Mouse (Mus musculus): ENCODE data around the gene Elmod3. TPM values are rescaled to one million over a fixed set of nuclear protein-coding genes. Genes with fewer than 3 reads are reported as not detected.
A peak's percentile ranks its signal among the peaks of the same experiment; 100 is the strongest.

The Elmod3 gene
- polyA plus RNA-seq, 1 experiment: 8.1 TPM

DNA sequence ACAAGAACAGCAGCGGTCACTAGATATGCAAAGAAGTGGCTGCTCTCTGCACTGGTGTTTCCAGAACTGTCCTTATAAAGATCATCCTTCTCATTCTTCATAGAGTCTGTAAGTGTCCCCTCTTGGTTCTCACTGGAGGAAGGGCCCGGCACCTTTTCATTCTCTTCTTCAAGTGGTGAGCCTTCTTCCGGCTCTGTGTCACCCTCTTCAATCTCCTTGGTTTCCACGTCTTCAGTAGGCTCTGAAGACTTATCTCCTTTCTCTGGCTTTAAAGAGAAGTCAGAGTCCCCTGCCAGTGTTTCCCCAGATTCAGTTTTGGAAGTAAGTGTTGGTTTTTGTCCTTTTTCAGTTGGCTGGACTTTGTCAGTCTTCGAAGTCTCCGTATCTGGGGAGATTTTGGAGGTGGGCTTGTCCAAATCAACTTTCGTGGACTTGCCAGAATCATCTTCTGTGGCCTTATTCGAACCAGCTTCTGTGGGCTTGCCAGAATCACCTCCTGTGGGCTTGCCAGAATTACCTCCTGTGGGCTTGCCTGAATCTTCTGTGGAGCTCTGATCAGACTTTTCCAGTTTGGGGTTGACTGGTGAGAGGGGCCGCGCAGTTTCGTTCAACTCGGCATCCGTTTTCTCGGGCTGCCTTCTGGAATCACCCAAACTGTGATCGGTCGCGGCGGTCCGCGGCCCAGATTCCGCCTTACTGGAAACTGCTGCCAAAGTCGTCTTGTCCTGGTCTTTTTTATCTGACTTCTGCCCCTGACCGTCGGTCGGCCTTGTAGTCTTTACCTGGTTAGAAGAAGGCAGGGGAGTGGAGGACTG lies 17.6 kb upstream of the Elmod3 start:
- TF ChIP-seq CTCF (IDR thresholded peaks at IDR 0.05; ENCODE audit: borderline replicate concordance, insufficient read depth, low read length) (no peak), POLR2A (IDR thresholded peaks at IDR 0.05; ENCODE audit: low read depth, low read length) (no peak)
- Histone ChIP-seq H3K4me1 (ENCODE audit: control insufficient read depth, insufficient read depth, low read length) (no peaks in the 10 kb centered on the region), H3K27ac (ENCODE audit: insufficient read depth, low read length) (no peak overlapping the region), H3K4me3 (ENCODE audit: insufficient read depth, low read length) (peak overlapping the region; percentile 96)

DNA sequence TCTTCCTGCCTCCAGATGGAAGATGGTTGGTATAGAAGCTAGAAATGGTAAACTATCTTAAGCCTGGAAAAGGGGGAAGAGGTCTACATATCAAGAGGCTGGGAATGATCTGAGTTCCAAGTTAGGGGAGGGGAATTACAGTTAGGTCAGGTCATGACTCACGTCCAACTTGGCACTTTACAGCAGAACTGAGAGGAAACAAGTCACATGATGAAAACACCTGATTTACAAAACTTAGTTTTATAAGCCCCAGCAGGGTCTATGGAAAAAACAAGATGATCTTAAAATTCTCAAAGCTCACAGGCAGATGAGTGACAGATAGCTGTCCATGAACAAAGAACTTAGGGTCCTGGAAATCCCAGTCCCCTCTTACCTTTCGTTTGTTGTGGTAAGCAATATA lies 16.9 kb upstream of the Elmod3 start:
- TF ChIP-seq CTCF (IDR thresholded peaks at IDR 0.05; ENCODE audit: borderline replicate concordance, insufficient read depth, low read length): no peak
- no peak for TF ChIP-seq POLR2A (IDR thresholded peaks at IDR 0.05; ENCODE audit: low read depth, low read length)
- Histone ChIP-seq H3K4me3 (ENCODE audit: insufficient read depth, low read length) (peak overlapping the region; percentile 96), H3K27ac (ENCODE audit: insufficient read depth, low read length) (no peak overlapping the region), H3K4me1 (ENCODE audit: control insufficient read depth, insufficient read depth, low read length) (peaks cover 4% of the 10 kb centered on the region; the same call in 1 of the 2 replicates)

DNA sequence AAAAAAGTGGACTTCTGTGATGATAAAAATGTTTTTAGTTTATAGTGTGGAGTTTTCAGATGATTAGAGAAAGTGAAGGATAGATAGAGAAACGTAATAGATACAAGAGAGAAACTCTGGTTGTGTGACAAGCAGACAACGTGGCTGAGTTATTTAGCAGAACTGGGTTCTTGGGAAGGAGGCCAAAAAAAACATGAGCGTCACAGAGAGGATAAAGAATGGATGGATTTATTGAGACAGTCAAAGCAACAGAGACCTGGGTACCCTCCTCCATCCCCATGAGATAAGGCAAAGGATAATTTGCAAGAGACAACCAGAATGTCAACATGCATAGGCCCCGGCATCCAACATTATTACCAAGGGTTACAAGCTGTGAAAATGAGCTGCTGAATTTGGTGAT lies 12.0 kb upstream of the Elmod3 start:
- Histone ChIP-seq H3K4me1 (ENCODE audit: control insufficient read depth, insufficient read depth, low read length) (peaks cover 4% of the 10 kb centered on the region; the same call in 1 of the 2 replicates), H3K4me3 (ENCODE audit: insufficient read depth, low read length) (no peak overlapping the region), H3K27ac (ENCODE audit: insufficient read depth, low read length) (no peak overlapping the region)
- TF ChIP-seq CTCF (IDR thresholded peaks at IDR 0.05; ENCODE audit: borderline replicate concordance, insufficient read depth, low read length) (no peak), POLR2A (IDR thresholded peaks at IDR 0.05; ENCODE audit: low read depth, low read length) (no peak)

DNA sequence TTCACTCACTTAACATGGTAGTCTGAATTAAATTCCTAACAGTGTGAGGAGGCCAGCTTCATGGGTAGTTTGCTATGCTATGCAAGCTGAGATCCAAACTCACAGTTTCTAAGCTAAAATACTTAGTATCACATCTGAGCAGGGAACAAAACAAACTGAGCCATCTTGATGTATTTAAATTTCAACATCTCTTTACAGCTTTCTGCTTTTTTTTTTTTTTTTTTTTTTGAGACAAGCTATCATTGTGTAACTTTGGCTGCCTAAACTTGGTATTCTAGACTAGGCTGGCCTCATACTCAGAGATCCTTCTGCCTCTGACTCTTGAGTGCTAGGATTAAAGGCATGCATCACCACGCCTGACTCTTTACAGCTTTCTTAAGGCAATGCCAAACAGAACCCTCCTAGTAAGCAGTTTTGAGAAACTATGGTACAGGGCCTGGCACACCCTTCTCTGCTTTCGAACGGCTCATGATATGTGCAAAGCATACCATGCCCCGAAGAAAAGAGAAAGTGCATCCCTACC lies 10.5 kb upstream of the Elmod3 start:
- Histone ChIP-seq H3K27ac (ENCODE audit: insufficient read depth, low read length) (no peak overlapping the region), H3K4me1 (ENCODE audit: control insufficient read depth, insufficient read depth, low read length) (peaks cover 4% of the 10 kb centered on the region; the same call in 1 of the 2 replicates), H3K4me3 (ENCODE audit: insufficient read depth, low read length) (no peak overlapping the region)
- TF ChIP-seq CTCF (IDR thresholded peaks at IDR 0.05; ENCODE audit: borderline replicate concordance, insufficient read depth, low read length) (no peak), POLR2A (IDR thresholded peaks at IDR 0.05; ENCODE audit: low read depth, low read length) (no peak)

DNA sequence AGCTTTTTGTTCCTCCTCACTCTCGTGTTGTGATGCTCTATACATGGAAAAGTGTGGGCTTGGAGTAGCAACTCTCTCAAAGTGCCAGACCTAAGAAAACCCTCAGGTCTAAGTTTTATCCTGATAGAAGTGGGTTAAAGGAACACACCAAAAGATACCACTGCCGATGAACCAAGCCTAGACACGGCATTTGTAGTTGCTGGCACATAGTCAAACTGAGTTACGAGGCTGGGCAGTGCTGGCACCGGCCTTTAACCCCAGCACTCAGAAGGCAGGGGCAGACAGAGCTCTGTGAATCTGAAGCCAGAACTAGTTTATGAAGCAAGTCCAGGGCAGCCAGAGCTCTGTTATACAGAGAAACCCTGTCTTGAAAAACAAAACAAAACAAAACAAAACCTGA lies 9.5 kb upstream of the Elmod3 start:
- H3K27ac ChIP-seq (ENCODE audit: insufficient read depth, low read length): no peak overlapping the region
- H3K4me1 ChIP-seq (ENCODE audit: control insufficient read depth, insufficient read depth, low read length): peaks cover 4% of the 10 kb centered on the region; the same call in 1 of the 2 replicates
- TF ChIP-seq POLR2A (IDR thresholded peaks at IDR 0.05; ENCODE audit: low read depth, low read length) (no peak), CTCF (IDR thresholded peaks at IDR 0.05; ENCODE audit: borderline replicate concordance, insufficient read depth, low read length) (no peak)
- no peak overlapping the region for H3K4me3 ChIP-seq (ENCODE audit: insufficient read depth, low read length)

DNA sequence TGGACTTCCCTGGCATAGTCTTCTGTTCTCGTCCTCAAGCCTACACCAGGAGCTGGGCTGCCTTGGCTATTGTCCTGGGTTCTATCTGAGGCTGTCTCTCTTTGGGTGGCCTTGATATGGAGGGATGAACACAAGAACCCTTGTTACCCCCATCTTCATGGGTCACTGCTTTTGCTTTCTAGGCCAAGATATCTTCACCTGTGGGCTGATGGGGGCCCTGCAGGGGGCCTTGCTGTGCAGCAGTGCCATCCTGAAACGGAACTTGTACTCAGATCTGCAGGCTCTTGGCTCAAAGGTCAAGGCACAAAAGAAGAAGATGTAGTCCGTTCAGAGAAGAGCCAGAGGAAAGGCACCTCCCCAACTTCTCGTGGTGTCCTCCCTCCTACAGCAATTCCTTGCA lies 8.8 kb upstream of the Elmod3 start:
- TF ChIP-seq POLR2A (IDR thresholded peaks at IDR 0.05; ENCODE audit: low read depth, low read length) (no peak), CTCF (IDR thresholded peaks at IDR 0.05; ENCODE audit: borderline replicate concordance, insufficient read depth, low read length) (no peak)
- Histone ChIP-seq H3K4me3 (ENCODE audit: insufficient read depth, low read length) (no peak overlapping the region), H3K27ac (ENCODE audit: insufficient read depth, low read length) (no peak overlapping the region), H3K4me1 (ENCODE audit: control insufficient read depth, insufficient read depth, low read length) (peaks cover 4% of the 10 kb centered on the region; the same call in 1 of the 2 replicates)

DNA sequence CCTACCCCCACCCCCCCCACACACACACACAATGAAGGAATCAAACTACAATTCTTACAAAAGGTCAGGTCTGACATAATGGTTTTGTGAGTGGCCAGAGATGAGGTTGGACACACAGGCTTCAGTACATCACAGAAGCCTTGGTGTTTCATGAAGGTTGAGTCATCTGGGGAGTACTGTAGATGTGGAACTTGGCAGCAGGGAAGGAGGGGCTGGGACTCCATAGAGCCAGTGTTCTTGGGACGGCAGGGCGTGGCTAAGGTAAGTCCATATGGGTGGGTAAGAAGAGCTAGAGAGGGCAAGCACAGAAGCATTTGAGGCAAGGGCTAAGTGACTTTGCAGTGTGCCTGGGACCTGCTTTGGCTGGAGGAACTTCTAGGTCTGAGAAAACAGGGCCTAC lies 5.9 kb upstream of the Elmod3 start:
- H3K4me1 ChIP-seq (ENCODE audit: control insufficient read depth, insufficient read depth, low read length): no peaks in the 10 kb centered on the region; the same call in 1 of the 2 replicates
- TF ChIP-seq CTCF (IDR thresholded peaks at IDR 0.05; ENCODE audit: borderline replicate concordance, insufficient read depth, low read length): no peak
- no peak for TF ChIP-seq POLR2A (IDR thresholded peaks at IDR 0.05; ENCODE audit: low read depth, low read length)
- H3K4me3 ChIP-seq (ENCODE audit: insufficient read depth, low read length): no peak overlapping the region
- H3K27ac ChIP-seq (ENCODE audit: insufficient read depth, low read length): no peak overlapping the region

DNA sequence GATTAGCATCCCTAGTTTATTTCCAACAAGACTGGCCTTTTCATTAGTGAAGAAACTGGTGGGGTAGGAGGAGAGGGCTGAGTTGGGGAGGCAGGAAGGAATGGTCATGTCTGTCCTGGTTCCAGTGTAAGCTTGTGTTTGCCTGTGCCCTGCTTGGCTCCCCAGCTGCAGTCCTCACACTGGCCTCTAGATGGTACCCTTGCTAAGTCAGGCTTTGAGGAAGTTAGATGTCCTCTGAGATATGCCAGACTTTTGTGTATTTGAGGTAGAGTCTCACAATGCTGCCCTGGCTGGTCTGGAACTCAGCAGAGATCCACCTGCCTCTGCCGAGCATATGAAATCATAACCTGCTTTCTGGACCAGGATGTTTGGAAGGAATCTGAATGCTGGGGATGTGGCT lies 3.5 kb upstream of the Elmod3 start:
- no peak overlapping the region for H3K4me3 ChIP-seq (ENCODE audit: insufficient read depth, low read length)
- TF ChIP-seq POLR2A (IDR thresholded peaks at IDR 0.05; ENCODE audit: low read depth, low read length) (no peak), CTCF (IDR thresholded peaks at IDR 0.05; ENCODE audit: borderline replicate concordance, insufficient read depth, low read length) (peak; percentile 80; the same call in 1 of the 2 replicates)

DNA sequence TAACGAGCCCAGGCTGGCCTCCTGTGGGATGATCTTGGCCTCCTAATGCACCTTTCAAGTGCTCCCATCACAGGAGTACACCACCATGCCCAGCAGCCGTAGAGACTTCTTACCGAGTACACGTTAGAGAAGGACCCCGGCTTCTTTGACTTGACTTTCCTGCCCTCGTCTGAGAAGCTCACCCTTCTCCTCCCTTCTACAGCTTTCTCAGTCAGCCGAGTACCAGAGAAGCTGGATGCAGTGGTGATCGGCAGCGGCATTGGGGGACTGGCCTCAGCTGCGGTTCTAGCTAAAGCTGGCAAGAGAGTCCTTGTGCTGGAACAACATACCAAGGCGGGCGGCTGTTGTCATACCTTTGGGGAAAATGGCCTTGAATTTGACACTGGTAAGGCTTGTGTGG lies 2.6 kb upstream of the Elmod3 start:
- Histone ChIP-seq H3K27ac (ENCODE audit: insufficient read depth, low read length) (no peak overlapping the region), H3K4me3 (ENCODE audit: insufficient read depth, low read length) (no peak overlapping the region), H3K4me1 (ENCODE audit: control insufficient read depth, insufficient read depth, low read length) (peaks cover 2% of the 10 kb centered on the region; the same call in 1 of the 2 replicates)
- TF ChIP-seq CTCF (IDR thresholded peaks at IDR 0.05; ENCODE audit: borderline replicate concordance, insufficient read depth, low read length) (no peak), POLR2A (IDR thresholded peaks at IDR 0.05; ENCODE audit: low read depth, low read length) (no peak)

More for the DNA sequence above, 3.5 kb upstream of the Elmod3 start:
- Histone ChIP-seq H3K27ac (ENCODE audit: insufficient read depth, low read length) (no peak overlapping the region), H3K4me1 (ENCODE audit: control insufficient read depth, insufficient read depth, low read length) (peaks cover 2% of the 10 kb centered on the region; the same call in 1 of the 2 replicates)

DNA sequence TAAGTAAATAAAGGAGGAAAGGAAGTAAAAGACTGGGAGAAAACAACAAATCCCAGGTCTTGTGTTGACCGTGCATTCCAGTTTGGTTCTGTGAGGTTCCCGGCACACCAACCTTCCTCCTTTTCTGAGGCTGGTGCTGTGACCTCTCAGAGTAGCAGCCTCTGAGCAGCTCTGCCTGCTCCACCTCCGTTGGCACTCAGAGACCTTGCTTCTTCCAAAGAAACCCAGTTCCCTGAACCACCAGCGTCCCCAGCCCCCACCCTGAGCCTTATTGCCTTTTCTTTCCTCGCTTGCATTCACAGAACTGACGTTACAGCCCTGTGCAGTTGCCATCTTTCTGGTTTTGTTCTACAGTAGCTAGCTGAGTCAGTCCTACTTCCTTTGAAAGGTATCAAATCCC lies 2.0 kb upstream of the Elmod3 start:
- peaks cover 2% of the 10 kb centered on the region; the same call in 1 of the 2 replicates for H3K4me1 ChIP-seq (ENCODE audit: control insufficient read depth, insufficient read depth, low read length)
- H3K4me3 ChIP-seq (ENCODE audit: insufficient read depth, low read length): no peak overlapping the region
- no peak overlapping the region for H3K27ac ChIP-seq (ENCODE audit: insufficient read depth, low read length)
- TF ChIP-seq CTCF (IDR thresholded peaks at IDR 0.05; ENCODE audit: borderline replicate concordance, insufficient read depth, low read length) (no peak), POLR2A (IDR thresholded peaks at IDR 0.05; ENCODE audit: low read depth, low read length) (no peak)
